Mouse (Mus musculus) embryonic facial prominence, embryonic 14.5 days (tissue): ENCODE measurements around the gene Ppp5c. TPM values are rescaled to one million over a fixed set of nuclear protein-coding genes. Genes with fewer than 3 reads are reported as not detected.
"Not testable (repeated sequence)": the region's sequence is repeated elsewhere in the genome, so short reads cannot be mapped to it uniquely, and the experiment has no call there.

Experiments
- ATAC-seq: fragments of 200-750 bp; cut with Nextera tagmentation; 2 replicates; pipeline ENCODE4 v1.8.0; 2017; ENCODE audit warnings: low read depth, moderate number of reproducible peaks, moderate TSS enrichment
- DNase-seq: peaks from one replicate; pipeline ENCODE4 v3.0.0-alpha.2; 2015; ENCODE audit warnings: low spot score
- H3K27ac ChIP-seq: fragments of 300-500 bp; sonication (generic); replicated peaks from 2 replicates; pipeline ENCODE4 v1.5.1; 2014; ENCODE audit warnings: low read depth, mild to moderate bottlenecking, low read length, moderate library complexity
- H3K27me3 ChIP-seq: fragments of 300-500 bp; sonication (generic); replicated peaks from 2 replicates; pipeline ENCODE4 v1.6.1; 2014; ENCODE audit warnings: low read length; ENCODE audit not compliant: control insufficient read depth, insufficient read depth
- H3K36me3 ChIP-seq: fragments of 300-500 bp; sonication (generic); 2 replicates; pipeline ENCODE4 v1.6.1; 2014; ENCODE audit warnings: low read length, mixed read lengths; ENCODE audit not compliant: control insufficient read depth, insufficient read depth
- H3K4me1 ChIP-seq: fragments of 300-500 bp; sonication (generic); 2 replicates; pipeline ENCODE4 v1.6.1; 2014; ENCODE audit warnings: antibody characterized with exemption, low read length; ENCODE audit not compliant: control insufficient read depth, insufficient read depth
- H3K4me2 ChIP-seq: fragments of 300-500 bp; sonication (generic); 2 replicates; pipeline ENCODE4 v1.6.1; 2014; ENCODE audit warnings: low read depth, mild to moderate bottlenecking, low read length, moderate library complexity, mixed read lengths
- H3K4me3 ChIP-seq: fragments of 300-500 bp; sonication (generic); 2 replicates; pipeline ENCODE4 v1.5.1; 2014; ENCODE audit warnings: low read depth, mild to moderate bottlenecking, low read length
- H3K9ac ChIP-seq: fragments of 300-500 bp; sonication (generic); 2 replicates; pipeline ENCODE4 v1.6.1; 2014; ENCODE audit warnings: low read depth, mild to moderate bottlenecking, low read length, moderate library complexity, mixed read lengths
- H3K9me3 ChIP-seq: fragments of 300-500 bp; sonication (generic); 2 replicates; pipeline ENCODE4 v1.6.1; 2016; ENCODE audit warnings: low read length; ENCODE audit not compliant: control insufficient read depth
- WGBS: fragments of 180-500 bp; shearing (Covaris S2); extraction: QIAGEN DNeasy Blood & Tissue Kit; methylation state at CpG from one replicate; pipeline ENCODE4 v1.1.7; 2014; 5-methylcytosine and 5-hydroxymethylcytosine counted together
- polyA plus RNA-seq: library from polyadenylated mRNA; unstranded; fragments of >200 nt; fragmentation: Nextera tagmentation; extraction: Ambion mirVana; gene quantifications from 2 replicates; pipeline ENCODE4 v1.2.1, GENCODE M21; 2014

Gene Ppp5c
- polyA plus RNA-seq: 99.0 and 107 TPM in 2 replicates

DNA sequence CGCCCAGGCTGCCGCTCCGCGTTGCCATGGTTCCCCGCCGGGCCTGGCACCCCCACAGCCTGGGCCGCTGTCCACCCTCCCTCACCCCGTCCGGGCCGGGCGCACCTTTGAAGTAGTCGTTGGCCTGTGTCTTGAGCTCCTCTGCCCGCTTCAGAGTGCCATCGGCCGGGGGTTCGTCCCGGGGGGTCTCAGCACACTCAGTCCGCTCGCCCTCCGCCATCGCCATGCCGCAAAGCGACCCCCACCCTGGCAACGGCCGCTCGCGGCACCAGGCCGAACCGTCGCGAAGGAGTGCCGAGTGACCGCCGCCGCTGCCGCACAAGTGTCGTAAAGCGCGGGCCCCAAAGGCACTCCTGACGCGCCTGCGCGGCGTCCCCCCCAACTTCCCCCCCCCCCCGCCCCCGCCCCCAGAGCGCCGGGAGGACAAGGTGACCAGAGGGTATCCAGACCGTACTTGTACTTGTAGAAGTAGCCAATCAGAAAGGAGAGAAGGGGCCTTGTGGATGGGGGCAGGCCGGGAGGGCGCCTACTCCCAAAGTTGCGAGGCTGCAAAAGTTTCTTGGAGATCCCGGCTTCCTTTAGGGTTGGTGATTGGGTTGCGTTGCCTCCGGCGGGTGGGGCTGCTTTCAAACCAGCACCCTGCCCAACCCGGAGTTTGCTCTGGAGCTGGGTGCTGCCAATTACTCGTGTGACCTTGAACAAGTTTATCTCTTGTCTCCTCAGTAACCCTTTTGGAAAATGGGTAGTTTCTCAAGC, at the start of gene Ppp5c:
TSS of gene Ppp5c (minus strand) at position 337 of the 756 bp plus-strand sequence.
- 0% methylated on average over 36 of the region's 58 CpGs for WGBS

DNA sequence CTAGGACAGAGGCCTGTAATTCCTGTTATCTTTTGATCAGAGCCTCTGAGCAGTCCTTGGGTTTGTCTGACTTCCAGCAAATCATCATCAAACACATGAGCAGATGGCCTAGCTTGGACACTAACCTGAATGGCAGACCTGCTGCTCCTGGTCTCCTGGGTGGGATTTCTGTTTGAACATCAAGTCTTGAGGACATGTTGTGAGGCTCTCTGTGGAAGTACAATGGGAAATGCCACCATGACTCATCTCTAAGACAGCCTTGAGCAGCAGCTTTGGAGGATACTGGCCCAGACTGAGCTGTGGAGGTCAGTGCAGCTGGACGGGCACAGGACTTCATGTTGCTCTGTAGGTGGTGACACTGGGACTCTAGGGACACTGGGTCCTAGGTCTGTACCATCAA, 48.8 kb upstream of the Ppp5c start:
- DNase-seq (no peak), ATAC-seq (no peak)
- no peak overlapping the region for H3K4me2 ChIP-seq
- H3K9ac ChIP-seq: no peak overlapping the region
- 100% methylated on average over 1 of the region's 1 CpGs for WGBS
- no peak overlapping the region for H3K27ac ChIP-seq
- no peaks in the 10 kb centered on the region for H3K9me3 ChIP-seq
- no peaks in the 10 kb centered on the region for H3K4me1 ChIP-seq
- H3K27me3 ChIP-seq: no peaks in the 10 kb centered on the region
- no peak overlapping the region for H3K4me3 ChIP-seq
- no peaks in the 10 kb centered on the region for H3K36me3 ChIP-seq

More for the DNA sequence above, at the start of gene Ppp5c:
- H3K4me1 ChIP-seq: peaks cover 13% of the 10 kb centered on the region
- peak within 1 kb of the TSS; percentile 90 for H3K9ac ChIP-seq
- H3K4me3 ChIP-seq: peak within 1 kb of the TSS; percentile 88
- H3K27ac ChIP-seq: peak within 1 kb of the TSS; percentile 79
- peak within 1 kb of the TSS; percentile 82 for H3K4me2 ChIP-seq
- H3K27me3 ChIP-seq: no peaks in the 10 kb centered on the region
- ATAC-seq (peak; percentile 86), DNase-seq (peak; percentile 96)
- H3K9me3 ChIP-seq: no peaks in the 10 kb centered on the region
- peaks cover 29% of the 10 kb centered on the region for H3K36me3 ChIP-seq

DNA sequence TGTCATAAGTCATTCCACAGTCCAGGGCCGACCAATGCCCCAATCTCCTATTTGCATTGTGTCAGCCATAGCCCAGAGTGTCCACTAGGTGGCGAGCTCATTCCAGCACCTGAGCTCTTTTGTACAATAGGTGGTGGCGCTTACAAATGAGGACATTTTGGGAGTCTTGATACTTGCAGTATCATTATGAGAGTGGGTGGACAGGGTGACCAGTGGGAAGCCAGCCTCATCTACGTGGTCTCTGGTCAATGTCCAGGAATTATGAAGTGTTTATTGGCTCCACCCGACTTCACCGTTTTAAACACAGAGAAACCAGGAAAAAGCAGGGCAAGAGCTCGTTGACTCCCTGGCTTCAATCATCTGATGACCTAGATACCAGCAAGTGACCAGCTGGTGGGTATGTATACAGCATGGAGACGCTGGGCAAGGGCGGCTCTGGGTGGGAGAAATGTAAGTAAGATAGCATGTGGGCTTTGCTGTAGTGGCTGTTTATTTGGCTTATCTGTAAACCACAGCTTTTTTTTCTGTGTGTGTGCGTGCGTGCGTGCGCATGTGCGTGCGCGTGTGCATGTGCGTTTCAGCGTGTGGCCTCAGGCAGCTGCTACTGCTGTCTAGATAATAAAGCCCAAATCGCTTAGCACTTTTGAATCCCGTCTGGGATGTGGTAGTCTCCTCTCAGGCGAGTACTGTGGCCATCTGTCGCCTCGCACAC, 46.3 kb upstream of the Ppp5c start, which contains the start of gene Psg16:
TSS of gene Psg16 (plus strand) at position 137 of the 712 bp plus-strand sequence.
- H3K36me3 ChIP-seq: no peaks in the 10 kb centered on the region
- no peaks in the 10 kb centered on the region for H3K9me3 ChIP-seq
- H3K27me3 ChIP-seq: no peaks in the 10 kb centered on the region
- WGBS: 60% methylated on average over 23 of the region's 23 CpGs
- ATAC-seq (peak; percentile 62; the same call in 1 of the 2 replicates), DNase-seq (peak; percentile 56)
- no peak within 1 kb of the TSS for H3K27ac ChIP-seq
- no peak within 1 kb of the TSS for H3K4me3 ChIP-seq
- no peak within 1 kb of the TSS for H3K4me2 ChIP-seq
- H3K4me1 ChIP-seq: no peaks in the 10 kb centered on the region
- H3K9ac ChIP-seq: no peak within 1 kb of the TSS

DNA sequence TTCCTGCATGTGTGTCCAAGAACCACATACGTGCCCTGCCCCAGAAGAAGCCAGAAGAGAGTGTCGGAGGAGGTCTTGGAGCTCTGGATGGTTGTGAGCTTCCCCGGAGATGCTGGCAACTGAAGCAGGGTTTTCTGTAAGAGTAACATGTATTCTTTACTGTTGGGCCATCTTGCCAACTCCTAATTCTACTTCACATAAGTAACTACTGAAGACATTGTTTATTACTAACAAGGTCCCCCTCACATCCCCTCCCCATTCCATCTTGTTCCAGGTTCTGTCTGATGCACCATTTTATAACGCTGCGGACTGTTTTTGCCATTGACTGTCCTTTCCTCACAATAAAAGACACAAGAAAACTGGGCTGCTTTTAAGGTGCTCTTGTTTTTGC, 45.8 kb upstream of the Ppp5c start:
- H3K27me3 ChIP-seq: no peaks in the 10 kb centered on the region
- H3K4me1 ChIP-seq: no peaks in the 10 kb centered on the region
- H3K4me2 ChIP-seq: no peak overlapping the region
- H3K4me3 ChIP-seq: no peak overlapping the region
- 60% methylated on average over 5 of the region's 5 CpGs for WGBS
- H3K27ac ChIP-seq: no peak overlapping the region
- no peak for ATAC-seq
- no peak overlapping the region for H3K9ac ChIP-seq
- H3K36me3 ChIP-seq: no peaks in the 10 kb centered on the region
- no peaks in the 10 kb centered on the region for H3K9me3 ChIP-seq
- DNase-seq: no peak

DNA sequence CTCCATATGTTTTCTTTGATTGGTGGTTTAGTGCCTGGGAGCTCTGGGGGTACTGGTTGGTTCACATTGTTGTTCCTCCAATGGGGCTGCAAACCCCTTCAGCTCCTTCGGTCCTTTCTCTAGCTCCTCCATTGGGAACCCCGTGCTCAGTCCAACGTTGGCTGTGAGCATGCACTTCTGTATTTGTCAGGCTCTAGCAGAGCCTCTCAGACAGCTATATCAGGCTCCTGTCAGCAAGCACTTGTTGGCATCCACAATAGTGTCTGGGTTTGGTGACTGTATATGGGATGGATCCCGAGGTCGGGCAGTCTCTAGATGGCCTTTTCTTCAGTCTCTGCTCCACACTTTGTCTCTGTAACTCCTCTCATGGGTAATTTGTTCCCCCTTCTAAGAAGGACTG, 39.9 kb upstream of the Ppp5c start:
- DNase-seq, ATAC-seq, H3K9me3 ChIP-seq, H3K27me3 ChIP-seq, H3K27ac ChIP-seq, H3K4me1 ChIP-seq, H3K4me3 ChIP-seq, H3K4me2 ChIP-seq, H3K36me3 ChIP-seq, H3K9ac ChIP-seq: not testable (repeated sequence)
- 62% methylated on average over 5 of the region's 5 CpGs for WGBS

DNA sequence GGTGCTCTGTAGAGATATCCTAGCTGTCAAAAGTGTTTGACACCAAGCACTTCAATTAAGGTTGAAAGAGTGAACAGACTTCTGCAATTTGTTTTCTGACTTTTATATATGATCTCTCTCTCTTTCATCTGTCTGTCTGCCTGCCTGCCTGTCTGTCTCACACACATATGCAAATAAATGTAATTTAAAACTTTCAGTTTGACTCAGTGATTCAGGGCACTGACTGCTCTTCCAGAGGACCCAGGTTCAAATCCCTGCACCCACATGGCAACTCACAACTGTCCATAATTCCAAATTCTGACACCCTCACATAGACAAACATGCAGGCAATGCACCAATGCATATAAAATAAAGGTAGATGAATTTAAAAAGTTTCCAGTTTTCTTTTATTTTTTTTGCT, 39.3 kb upstream of the Ppp5c start:
- Histone ChIP-seq H3K36me3 (no peaks in the 10 kb centered on the region), H3K4me1 (peaks cover 7% of the 10 kb centered on the region), H3K9ac (no peak overlapping the region), H3K9me3 (no peaks in the 10 kb centered on the region), H3K27me3 (no peaks in the 10 kb centered on the region), H3K4me3 (no peak overlapping the region), H3K4me2 (no peak overlapping the region), H3K27ac (no peak overlapping the region)
- ATAC-seq (no peak), DNase-seq (no peak)

DNA sequence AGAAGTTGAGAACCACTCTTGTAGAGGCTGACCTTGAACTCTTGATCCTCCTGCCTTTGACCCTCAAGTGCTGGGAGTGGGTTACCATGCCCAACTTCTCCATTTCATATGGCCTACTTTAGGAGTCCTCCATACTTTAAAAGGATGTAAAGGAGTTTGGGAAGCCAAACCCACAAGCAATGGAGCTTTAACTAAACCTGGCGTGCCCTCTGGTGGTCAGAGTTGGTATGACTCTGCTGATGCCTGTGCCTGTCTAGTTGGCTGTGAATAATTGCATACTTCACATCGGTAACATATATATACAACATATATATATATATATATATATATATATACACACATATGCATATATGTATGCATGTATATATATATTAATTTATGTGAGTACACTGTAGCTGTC, 38.7 kb upstream of the Ppp5c start:
- Histone ChIP-seq H3K4me1 (peaks cover 7% of the 10 kb centered on the region), H3K27ac (no peak overlapping the region), H3K36me3 (no peaks in the 10 kb centered on the region), H3K9ac (no peak overlapping the region), H3K4me3 (no peak overlapping the region), H3K27me3 (no peaks in the 10 kb centered on the region), H3K4me2 (no peak overlapping the region), H3K9me3 (no peaks in the 10 kb centered on the region)
- WGBS: 2% methylated on average over 2 of the region's 2 CpGs
- no peak for ATAC-seq
- DNase-seq: peak; percentile 87

DNA sequence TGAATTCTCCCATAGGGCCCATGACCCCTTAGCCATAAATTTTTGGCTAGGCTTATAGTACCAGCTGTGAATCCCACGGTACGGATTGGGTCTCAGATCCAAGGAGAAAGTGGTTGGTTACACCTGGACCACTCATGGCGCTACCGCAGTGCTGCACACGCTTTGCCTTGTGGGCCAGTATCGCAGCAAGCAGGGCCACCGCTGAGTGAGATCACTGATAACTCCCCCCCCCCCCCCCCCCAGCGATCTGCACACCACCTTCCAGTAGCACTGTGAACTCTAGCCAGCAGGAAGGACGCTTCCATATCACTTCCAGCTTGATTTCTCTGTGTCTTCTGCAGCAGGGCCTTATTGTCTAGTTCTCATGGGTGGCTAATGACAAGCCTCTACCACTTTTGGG, 37.9 kb upstream of the Ppp5c start:
- H3K4me1 ChIP-seq: peaks cover 14% of the 10 kb centered on the region
- H3K27ac ChIP-seq: no peak overlapping the region
- 79% methylated on average over 7 of the region's 9 CpGs for WGBS
- ATAC-seq (no peak), DNase-seq (no peak)
- H3K4me2 ChIP-seq: no peak overlapping the region
- no peaks in the 10 kb centered on the region for H3K9me3 ChIP-seq
- H3K4me3 ChIP-seq: no peak overlapping the region
- H3K9ac ChIP-seq: no peak overlapping the region
- H3K36me3 ChIP-seq: no peaks in the 10 kb centered on the region
- H3K27me3 ChIP-seq: no peaks in the 10 kb centered on the region
